Mouse (Mus musculus) c-Kit-positive CD71-positive TER-119-negative erythroid progenitor cells, embryonic 14.5 days (primary cell): Measurements from ENCODE around the gene C3ar1.

Experiments used
- DNase-seq: peaks from one replicate; pipeline ENCODE4 v3.0.0-alpha.2; 2013; ENCODE audit warnings: low read depth

Gene C3ar1

DNA sequence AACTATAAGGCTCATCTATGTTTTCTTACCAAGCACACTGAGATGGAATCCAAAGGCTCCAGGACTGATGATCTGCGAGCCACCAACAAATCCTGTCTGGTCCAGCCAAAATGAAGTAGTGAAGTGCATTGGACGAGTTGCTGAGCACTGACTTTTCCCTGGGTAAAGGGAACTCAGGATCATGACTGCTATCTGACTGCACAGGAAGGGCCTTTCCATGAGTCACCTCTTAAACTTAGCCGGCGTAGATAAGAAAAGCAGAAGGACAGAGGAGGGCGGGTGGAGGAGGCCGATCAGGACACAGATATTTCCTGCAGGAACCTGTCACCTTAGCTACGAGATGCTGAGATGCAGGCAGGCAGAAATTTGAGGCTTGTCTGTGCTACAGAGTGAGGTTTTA is at the start of gene C3ar1:
C3ar1 (minus strand) TSS at position 207 of the 400 bp plus-strand sequence.
- DNase-seq: peak; percentile 22

DNA sequence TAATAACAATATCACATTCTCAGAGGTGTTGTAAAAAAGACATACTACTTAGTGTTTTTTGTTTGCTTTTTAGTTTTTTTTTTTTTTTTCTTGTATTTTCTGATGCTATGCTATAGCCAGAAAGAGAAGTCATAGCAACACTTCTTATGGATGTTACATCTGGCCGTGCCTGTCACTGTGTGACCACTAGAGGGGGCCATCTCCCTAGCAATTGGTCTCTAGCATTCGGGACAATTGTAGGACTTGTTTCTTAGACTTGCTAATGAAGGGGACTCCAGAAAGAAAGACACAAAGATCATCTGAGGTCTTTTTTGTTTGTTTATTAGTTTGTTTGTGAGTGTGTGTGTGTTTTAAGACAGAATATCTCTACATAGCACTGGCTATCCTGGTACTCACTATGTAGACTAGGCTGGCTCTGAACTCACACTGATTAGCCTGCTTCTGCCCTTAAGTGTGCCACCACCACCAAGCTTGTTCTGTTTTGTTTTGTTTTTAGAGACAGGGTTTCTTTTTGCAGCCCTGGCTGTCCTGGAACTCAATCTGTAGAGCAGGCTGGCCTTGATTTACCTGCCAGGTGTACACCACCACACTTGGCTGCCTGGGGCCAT is 36.6 kb upstream of the C3ar1 start:
- peak; percentile 53 for DNase-seq

DNA sequence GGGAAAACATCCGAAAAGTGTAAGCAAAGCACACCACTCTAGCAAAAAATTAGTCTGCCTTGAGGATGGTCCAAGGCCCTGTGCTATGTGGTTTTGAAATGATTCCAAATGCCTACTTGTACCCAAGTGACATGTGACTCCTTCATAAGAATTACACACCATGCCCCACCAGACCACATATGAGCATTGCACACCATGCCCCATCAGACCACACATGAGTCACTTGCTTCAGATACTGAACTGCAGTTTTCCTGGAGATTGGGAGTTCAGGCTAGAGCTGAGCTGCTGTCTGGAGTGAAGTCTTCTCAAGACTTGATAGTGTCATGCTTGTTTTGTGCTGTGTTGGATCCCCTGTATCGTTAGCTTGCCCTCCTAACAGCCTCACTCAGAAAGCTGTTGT is 33.6 kb upstream of the C3ar1 start:
- no peak for DNase-seq

- DNase-seq: no peak
Measured at GRCm38 (mm10) chr6:122883603-122884002, 27.6 kb upstream of the C3ar1 start.

GRCm38 (mm10) chr6:122881287-122881686 is 25.3 kb upstream of the C3ar1 start:
- DNase-seq: no peak

- no peak for DNase-seq
Measured at GRCm38 (mm10) chr6:122879781-122880505, 24.0 kb upstream of the C3ar1 start.

DNA sequence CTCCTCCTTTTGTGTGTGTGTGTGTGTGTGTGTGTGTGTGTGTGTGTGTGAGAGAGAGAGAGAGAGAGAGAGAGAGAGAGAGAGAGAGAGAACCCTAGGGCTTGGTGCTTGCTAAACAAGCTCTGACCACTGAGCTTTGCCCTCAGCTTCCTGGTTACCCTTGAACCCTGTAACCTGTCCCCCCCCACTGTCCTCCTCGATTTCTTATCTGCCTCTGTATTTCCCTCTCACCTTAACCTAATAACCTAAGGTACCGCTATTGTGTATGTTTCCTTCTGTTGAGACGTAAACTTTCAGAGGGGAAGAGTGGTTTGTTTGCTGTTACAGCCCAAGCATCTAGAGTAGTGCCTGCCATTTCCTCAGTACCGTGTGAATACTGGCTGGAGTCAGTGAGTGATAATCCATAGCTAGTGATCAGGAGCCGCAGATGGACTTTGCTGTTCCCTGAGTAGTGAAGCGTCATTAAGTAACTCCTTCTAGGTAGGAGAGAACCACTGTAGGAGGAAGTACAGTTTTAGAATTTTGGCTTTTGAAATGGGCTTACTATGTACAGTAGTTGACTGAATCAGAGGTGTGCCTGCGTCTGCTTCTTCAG is 23.3 kb upstream of the C3ar1 start:
- DNase-seq: no peak

GRCm38 (mm10) chr6:122874720-122875389 is 18.9 kb upstream of the C3ar1 start:
- no peak for DNase-seq

DNA sequence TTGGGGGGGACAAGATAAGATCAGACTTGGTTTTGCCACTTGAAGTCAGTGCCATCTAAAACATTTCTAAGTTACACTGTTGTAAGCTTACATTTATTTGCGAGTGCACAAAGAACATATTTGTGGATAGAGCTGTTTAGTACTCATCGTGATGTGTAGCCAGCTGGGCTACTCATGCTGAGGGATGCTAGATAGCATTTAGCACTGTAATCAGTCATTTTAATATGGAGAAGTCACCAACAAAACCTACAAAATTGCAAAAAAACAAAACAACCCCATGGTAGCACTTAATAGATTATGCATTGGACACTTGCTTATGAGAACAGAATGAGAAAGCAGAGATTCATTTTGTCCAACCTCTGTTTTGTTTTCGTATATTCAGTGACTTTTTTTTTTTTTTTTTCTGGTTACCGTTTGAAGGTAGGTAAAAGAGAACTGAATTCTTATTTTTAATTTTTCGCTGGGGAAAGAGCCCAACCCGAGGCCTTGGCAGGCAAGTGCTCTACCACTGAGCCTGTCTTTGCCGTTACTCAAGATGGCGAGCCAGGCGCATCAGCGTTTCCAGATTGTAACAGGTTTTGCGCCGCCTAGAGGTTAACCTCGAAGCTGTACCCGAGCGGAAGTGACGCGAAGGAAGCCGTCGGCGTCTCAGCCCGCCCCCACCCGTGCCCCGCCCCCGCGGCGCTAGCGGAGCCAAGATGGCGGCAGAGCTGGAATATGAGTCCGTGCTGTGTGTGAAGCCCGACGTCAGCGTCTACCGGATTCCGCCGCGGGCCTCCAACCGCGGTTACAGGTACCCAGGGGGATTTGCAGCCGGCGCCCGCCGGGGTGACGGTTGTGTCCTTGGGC is 18.1 kb upstream of the C3ar1 start, which contains the start of gene Necap1:
Necap1 (plus strand) TSS at position 604 of the 849 bp plus-strand sequence.
- DNase-seq: peak; percentile 94

GRCm38 (mm10) chr6:122872800-122873199 is 16.8 kb upstream of the C3ar1 start:
- no peak for DNase-seq

DNA sequence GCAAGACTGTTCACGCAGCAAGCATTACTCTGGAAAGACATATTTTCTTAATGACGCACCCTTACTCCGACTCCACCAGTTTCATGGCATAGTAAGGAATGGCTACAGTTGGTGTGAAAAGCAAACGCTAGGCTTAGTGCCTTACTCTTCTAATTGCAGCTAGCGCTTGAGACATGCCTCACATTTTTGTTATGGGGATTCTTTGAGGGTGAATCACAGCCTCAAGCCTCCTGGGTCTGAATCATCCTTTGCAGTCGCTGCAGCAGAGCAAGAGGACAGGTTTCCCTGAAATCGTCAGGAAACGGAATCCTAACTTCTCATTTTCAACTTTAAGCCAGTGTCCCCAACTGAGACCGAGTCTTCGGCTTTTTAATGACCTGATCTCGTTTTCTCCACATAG is 13.9 kb upstream of the C3ar1 start:
- no peak for DNase-seq

DNA sequence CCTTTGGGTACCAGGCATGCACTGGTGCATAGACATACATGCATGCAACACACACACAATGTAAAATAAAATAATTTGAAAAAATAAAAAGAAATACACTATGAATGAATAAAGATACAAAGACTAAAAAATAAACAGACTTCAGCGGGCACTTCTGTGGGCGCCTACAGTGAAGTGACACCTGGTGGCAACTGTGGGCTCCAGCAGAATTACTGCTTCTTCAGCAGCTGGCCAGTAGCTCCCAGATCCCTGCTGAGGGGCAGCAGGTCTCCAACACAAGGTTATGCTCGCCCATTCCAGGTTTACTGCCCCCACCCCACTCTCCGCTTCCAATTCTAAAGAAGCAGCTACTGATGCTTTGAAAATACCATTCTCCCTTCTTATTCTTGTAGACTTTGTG is 12.0 kb upstream of the C3ar1 start:
- no peak for DNase-seq

DNA sequence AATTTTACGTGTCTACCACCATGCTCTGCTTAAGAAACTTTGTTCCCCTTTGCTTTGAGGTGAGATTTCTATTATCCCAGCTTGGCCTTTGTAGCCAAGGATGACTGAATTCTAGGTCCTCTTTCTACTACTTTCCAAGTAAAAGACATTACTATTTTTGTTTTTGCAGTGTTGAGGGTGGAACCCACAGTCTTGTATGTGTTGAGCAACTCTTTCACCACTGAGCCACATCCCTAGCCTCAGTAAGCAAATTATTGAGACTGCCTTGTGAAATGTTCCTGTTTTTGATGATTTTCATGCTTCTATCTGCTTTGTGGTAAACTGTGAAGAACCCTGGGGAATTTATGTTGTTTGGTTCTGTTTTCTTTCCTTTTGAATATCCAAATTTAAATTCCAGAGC is 6.9 kb upstream of the C3ar1 start:
- no peak for DNase-seq

DNA sequence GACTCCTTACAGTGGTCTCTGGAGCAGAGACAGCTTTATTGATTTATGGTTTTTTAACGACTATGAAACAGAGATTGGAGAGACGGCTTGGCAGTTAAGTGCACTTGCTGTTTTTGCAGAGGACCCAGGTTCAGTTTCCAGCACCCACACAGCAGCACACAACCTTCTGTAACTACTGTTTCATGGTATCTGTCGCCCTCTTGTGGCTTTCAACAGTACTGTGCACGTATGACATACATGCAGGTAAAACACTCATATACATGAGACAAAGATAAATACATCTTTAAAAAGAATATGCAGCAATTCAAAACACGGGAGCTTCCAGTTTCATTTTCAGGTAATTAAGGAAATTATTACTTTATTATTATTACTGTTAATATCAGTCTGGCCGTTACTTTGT is 6.5 kb upstream of the C3ar1 start:
- DNase-seq: no peak

GRCm38 (mm10) chr6:122854552-122854951 is 1.4 kb downstream of the C3ar1 start:
- DNase-seq: no peak

GRCm38 (mm10) chr6:122852696-122853095 is 3.3 kb downstream of the C3ar1 start:
- DNase-seq: no peak

DNA sequence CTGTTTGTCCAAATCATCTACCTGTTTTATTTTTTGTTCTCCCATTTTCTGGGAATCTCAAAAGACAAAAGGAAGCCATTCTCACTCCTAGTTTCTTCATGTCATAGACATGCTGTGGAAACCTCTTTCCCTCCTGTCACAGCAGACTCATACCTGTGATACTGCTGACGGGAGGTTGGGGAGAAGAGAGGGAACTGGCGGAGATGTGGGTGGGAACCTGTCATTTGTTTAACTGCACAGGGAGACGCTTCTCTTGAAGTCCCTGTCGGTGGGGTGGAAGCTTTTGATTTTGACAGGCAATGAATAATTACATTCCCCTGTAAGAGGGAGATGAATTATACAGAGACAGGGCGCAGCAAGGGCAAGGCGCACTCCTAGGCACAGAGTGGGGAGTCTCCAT is 12.2 kb downstream of the C3ar1 start:
- no peak for DNase-seq

- no peak for DNase-seq
Measured at GRCm38 (mm10) chr6:122837539-122837938, 18.4 kb downstream of the C3ar1 start.

DNA sequence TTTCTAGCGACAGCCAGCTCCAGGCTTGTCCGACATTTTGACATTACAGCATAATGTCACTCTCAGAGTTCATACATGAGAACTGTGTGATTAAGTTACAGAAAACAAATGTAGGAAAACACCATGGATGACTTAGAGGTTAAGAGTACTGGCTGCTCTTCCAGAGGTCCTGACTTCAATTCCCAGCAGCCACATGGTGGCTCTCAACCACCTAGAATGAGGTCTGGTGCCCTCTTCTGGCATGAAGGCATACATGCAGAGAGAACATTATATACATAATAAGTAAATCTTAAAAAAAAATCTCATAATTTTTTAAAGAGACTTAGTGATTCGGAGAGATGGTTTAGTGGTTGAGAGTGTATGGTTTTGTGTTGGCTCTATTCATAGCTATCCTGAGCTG is 19.0 kb downstream of the C3ar1 start:
- no peak for DNase-seq

GRCm38 (mm10) chr6:122834365-122834764 is 21.6 kb downstream of the C3ar1 start:
- no peak for DNase-seq

- DNase-seq: no peak
Measured at GRCm38 (mm10) chr6:122832880-122833279, 23.1 kb downstream of the C3ar1 start.

GRCm38 (mm10) chr6:122828086-122828485 is 27.9 kb downstream of the C3ar1 start:
- DNase-seq: no peak
